In the genomic region with DNA sequence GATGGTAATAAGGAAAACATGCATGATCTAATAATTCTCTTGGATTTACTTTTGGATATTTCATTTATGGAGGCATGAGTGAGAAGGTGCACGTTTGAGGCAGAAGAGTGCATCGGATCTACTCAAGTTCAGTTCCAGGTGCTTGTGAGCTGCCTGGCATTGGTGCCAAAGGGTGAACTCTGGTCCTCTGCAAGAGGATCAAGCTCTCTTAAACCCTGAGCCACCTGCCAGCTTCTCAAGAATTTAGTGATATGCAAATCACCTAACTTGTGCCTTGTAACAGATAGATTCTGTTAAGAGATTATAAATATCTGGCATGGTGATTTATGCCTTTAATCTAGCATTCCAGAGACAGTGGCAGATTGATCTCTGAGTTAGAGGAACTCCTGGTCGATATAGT, we compare ENCODE assay signal across 28 mouse cellular contexts. TPM values are rescaled to one million over a fixed set of nuclear protein-coding genes. Genes with fewer than 3 reads are reported as not detected.
DNase-seq lines count a peak whose midpoint lies in the region; ATAC-seq and TF ChIP-seq lines count a peak whose summit lies in the region.
"Had no signal": no experiment of that assay in that cellular context is flagged by ENCODE, and none has a peak within 500 bp of the region (broad histone marks: within the 10 kb centered on the region; RNA-seq: fewer than 3 reads in every experiment).

No protein-coding gene starts in this region.

- no peaks in the 10 kb centered on the region for H3K27me3 ChIP-seq in kidney, adult 2 months (replicated peaks; ENCODE audit: control insufficient read depth, insufficient read depth, low read length)
- no peaks in the 10 kb centered on the region for H3K27me3 ChIP-seq in liver, embryonic 13.5 days
- no peaks in the 10 kb centered on the region for H3K27me3 ChIP-seq in liver, embryonic 11.5 days (replicated peaks; ENCODE audit: control insufficient read depth, insufficient read depth, low read length)
- no peaks in the 10 kb centered on the region for H3K27me3 ChIP-seq in MEL (ENCODE audit: control insufficient read depth in 1 of 2, insufficient read depth in 2 of 2, low read length in 2 of 2)
- H3K27me3 ChIP-seq: CH12.LX; embryonic facial prominence, embryonic 12.5 days; forebrain, embryonic 13.5 days; forebrain, embryonic 15.5 days had no signal

- H3K79me2 ChIP-seq in MEL (ENCODE audit: control insufficient read depth, insufficient read depth, low read length, poor library complexity): peaks cover 78% of the 10 kb centered on the region

- H3K36me3 ChIP-seq in kidney, adult 2 months (ENCODE audit: control insufficient read depth, insufficient read depth, low read length): no peaks in the 10 kb centered on the region
- 0 out of 2 replicates have a peak, but pooled peaks cover 4% of the 10 kb centered on the region for H3K36me3 ChIP-seq in liver, embryonic 13.5 days
- no peaks in the 10 kb centered on the region for H3K36me3 ChIP-seq in liver, embryonic 11.5 days (ENCODE audit: control insufficient read depth, insufficient read depth, low read length)
- peaks cover 7 to 56% of the 10 kb centered on the region in 2 experiments for H3K36me3 ChIP-seq in MEL (ENCODE audit: control insufficient read depth in 1 of 2, insufficient read depth in 2 of 2, low read length in 2 of 2)
- H3K36me3 ChIP-seq: embryonic facial prominence, embryonic 12.5 days; forebrain, embryonic 15.5 days had no signal

- no peak for TF ChIP-seq CTCF in kidney, adult 2 months (conservative IDR thresholded peaks at IDR 0.05; ENCODE audit: insufficient read depth, insufficient read length, low read depth, low read length)
- TF ChIP-seq CTCF in MEL (IDR thresholded peaks at IDR 0.05 in 2 of 3, conservative IDR thresholded peaks at IDR 0.05 in 1 of 3; ENCODE audit: control insufficient read depth in 1 of 3, insufficient read depth in 1 of 3, low read depth in 2 of 3, low read length in 3 of 3, poor library complexity in 1 of 3, severe bottlenecking in 1 of 3): no peak

- no peak overlapping the region for H3K4me3 ChIP-seq in kidney, adult 2 months (ENCODE audit: insufficient read depth, low read depth, low read length)
- H3K4me3 ChIP-seq in liver, embryonic 13.5 days (replicated peaks): no peak overlapping the region
- no peak overlapping the region for H3K4me3 ChIP-seq in liver, embryonic 11.5 days (ENCODE audit: low read depth, low read length)
- no peak overlapping the region for H3K4me3 ChIP-seq in MEL (ENCODE audit: control insufficient read depth in 1 of 2, insufficient read depth in 1 of 2, low read depth in 2 of 2, low read length in 2 of 2)
- H3K4me3 ChIP-seq: embryonic facial prominence, embryonic 10.5 days; embryonic facial prominence, embryonic 12.5 days; forebrain, embryonic 13.5 days; forebrain, embryonic 15.5 days had no signal

- H3K4me2 ChIP-seq in liver, embryonic 13.5 days: no peak overlapping the region
- no peak overlapping the region for H3K4me2 ChIP-seq in liver, embryonic 11.5 days
- H3K4me2 ChIP-seq: embryonic facial prominence, embryonic 12.5 days; forebrain, embryonic 13.5 days; forebrain, embryonic 15.5 days had no signal

- peak; percentile 11 for DNase-seq in kidney, adult 2 months
- DNase-seq in kidney, postnatal 4 days: no peak
- DNase-seq in liver, embryonic 13.5 days: no peak
- DNase-seq in liver, embryonic 11.5 days (ENCODE audit: low spot score): no peak
- DNase-seq in MEL (ENCODE audit: low read depth, low spot score): no peak
- no peak for DNase-seq in urinary bladder, postnatal 4 days (ENCODE audit: low spot score in 2 of 2)
- DNase-seq: adrenal gland, adult 2 months; adrenal gland, postnatal 10 days; adrenal gland, postnatal 25 days; B cell, adult 2 months; cerebellum, adult 11 months; cerebellum, adult 18-20 months; cerebellum, adult 8-10 months; cerebellum, adult 9-11 months; cerebellum, postnatal 14 days; forebrain, postnatal 0 days had no signal

- H3K9me3 ChIP-seq in liver, embryonic 13.5 days (replicated peaks): no peaks in the 10 kb centered on the region
- no peaks in the 10 kb centered on the region for H3K9me3 ChIP-seq in liver, embryonic 11.5 days (ENCODE audit: control insufficient read depth, low read length)
- no peaks in the 10 kb centered on the region for H3K9me3 ChIP-seq in MEL (replicated peaks; ENCODE audit: insufficient read depth, low read length)
- H3K9me3 ChIP-seq: embryonic facial prominence, embryonic 10.5 days; embryonic facial prominence, embryonic 12.5 days; forebrain, embryonic 13.5 days; forebrain, embryonic 15.5 days; G1E had no signal

- WGBS in kidney, adult 2 months: 50% methylated on average over 3 of the region's 3 CpGs
- 57% methylated on average over 3 of the region's 3 CpGs for WGBS in liver, embryonic 13.5 days (ENCODE audit: insufficient replicate concordance)
- 82% methylated on average over 3 of the region's 3 CpGs for WGBS in liver, embryonic 11.5 days

- no peak for TF ChIP-seq RAD21 in MEL (IDR thresholded peaks at IDR 0.05; ENCODE audit: low read depth, low read length)

- ATAC-seq in liver, embryonic 13.5 days (ENCODE audit: low read depth): no peak
- ATAC-seq in liver, embryonic 11.5 days (replicated peaks; ENCODE audit: low FRiP score): no peak
- ATAC-seq: CD4-positive, CD25-positive, alpha-beta regulatory T cell, adult 4 months; forebrain, embryonic 13.5 days; forebrain, embryonic 15.5 days; forebrain, postnatal 0 days had no signal

- H3K9ac ChIP-seq in liver, embryonic 13.5 days: 0 out of 2 replicates have a peak overlapping the region, but pooled peaks have one; percentile 33
- H3K9ac ChIP-seq in liver, embryonic 11.5 days (ENCODE audit: low read depth, low read length): no peak overlapping the region
- no peak overlapping the region for H3K9ac ChIP-seq in MEL (ENCODE audit: control insufficient read depth, low read depth, low read length, poor library complexity, severe bottlenecking)
- H3K9ac ChIP-seq: embryonic facial prominence, embryonic 12.5 days; forebrain, embryonic 13.5 days; forebrain, embryonic 15.5 days; forebrain, postnatal 0 days had no signal

- peaks cover 3% of the 10 kb centered on the region; the same call in 1 of the 2 replicates for H3K4me1 ChIP-seq in kidney, adult 2 months (ENCODE audit: control insufficient read depth, insufficient read depth, low read length)
- H3K4me1 ChIP-seq in liver, embryonic 13.5 days (replicated peaks): peaks cover 78% of the 10 kb centered on the region
- H3K4me1 ChIP-seq in liver, embryonic 11.5 days (replicated peaks; ENCODE audit: control insufficient read depth, insufficient read depth, low read length): peaks cover 42% of the 10 kb centered on the region
- peaks cover 28 to 32% of the 10 kb centered on the region in 2 experiments for H3K4me1 ChIP-seq in MEL (ENCODE audit: control insufficient read depth in 1 of 2, insufficient read depth in 2 of 2, low read length in 2 of 2)

- TF ChIP-seq EP300 in MEL (IDR thresholded peaks at IDR 0.05; ENCODE audit: low read depth in 1 of 2, low read length in 2 of 2): no peak

- no peak for TF ChIP-seq POLR2A in kidney, adult 2 months (IDR thresholded peaks at IDR 0.05; ENCODE audit: low read depth, low read length)
- TF ChIP-seq POLR2A in MEL (IDR thresholded peaks at IDR 0.05; ENCODE audit: control insufficient read depth in 1 of 2, insufficient read depth in 1 of 2, low read depth in 1 of 2, low read length in 2 of 2, poor library complexity in 1 of 2): no peak

- no peak overlapping the region for H3K27ac ChIP-seq in kidney, adult 2 months (ENCODE audit: insufficient read depth, low read depth, low read length)
- no peak overlapping the region for H3K27ac ChIP-seq in liver, embryonic 13.5 days
- H3K27ac ChIP-seq in liver, embryonic 11.5 days (ENCODE audit: low read depth, low read length): no peak overlapping the region
- no peak overlapping the region for H3K27ac ChIP-seq in MEL (ENCODE audit: control insufficient read depth, low read depth, low read length)
- H3K27ac ChIP-seq: embryonic facial prominence, embryonic 10.5 days; embryonic facial prominence, embryonic 12.5 days; forebrain, embryonic 13.5 days; forebrain, embryonic 15.5 days had no signal

TF ChIP-seq in MEL, 35 proteins besides CTCF, POLR2A, EP300 and RAD21:
- TF ChIP-seq CHD1 (IDR thresholded peaks at IDR 0.05; ENCODE audit: low read depth, low read length) (no peak), USF1 (IDR thresholded peaks at IDR 0.05; ENCODE audit: low read depth, low read length) (no peak), E2F4 (IDR thresholded peaks at IDR 0.05; ENCODE audit: borderline replicate concordance, low read depth, low read length) (no peak), BHLHE40 (IDR thresholded peaks at IDR 0.05; ENCODE audit: borderline replicate concordance, low read depth, low read length) (no peak), TCF12 (IDR thresholded peaks at IDR 0.05; ENCODE audit: low read depth, low read length) (0 out of 2 replicates have a peak, but pooled peaks have one; percentile 13), ETS1 (IDR thresholded peaks at IDR 0.05; ENCODE audit: low read depth, low read length) (no peak), CHD2 (IDR thresholded peaks at IDR 0.05; ENCODE audit: low read length) (no peak), UBTF (IDR thresholded peaks at IDR 0.05; ENCODE audit: borderline replicate concordance, insufficient read depth, low read depth, low read length) (no peak)

RNA-seq across cellular contexts. Expression of gene Eif5b, which starts 5.2 kb away (rescaled TPM):
- polyA plus RNA-seq in kidney, adult 2 months (2012; rRNA removed): 7.1 TPM in 2 replicates
- 25.1 and 28.3 TPM in 2 replicates for polyA plus RNA-seq in liver, embryonic 13.5 days (2015; fragmentation: Nextera tagmentation; extraction: Ambion mirVana)
- 35.0 and 40.1 TPM in 2 replicates for polyA plus RNA-seq in liver, embryonic 11.5 days (2014; fragmentation: Nextera tagmentation; extraction: Ambion mirVana)
- total RNA-seq in MEL (2012; rRNA removed): 24.2 and 30.3 TPM in 2 replicates
- 100 to 1,000 TPM in 1 of 2 experiments, 10 to 100 TPM in 1; 67.2 to 186 TPM for polyA plus RNA-seq in MEL (2012; ENCODE audit: insufficient read depth in 1 of 2, insufficient read length in 2 of 2, low read depth in 1 of 2, low replicate concordance in 2 of 2, missing spikeins in 1 of 2)

RNA-seq across cellular contexts. Expression of gene Txndc9, which starts 5.4 kb away (rescaled TPM):
- 8.9 and 13.1 TPM in 2 replicates for polyA plus RNA-seq in kidney, adult 2 months (2012; rRNA removed)
- 80.9 and 88.7 TPM in 2 replicates for polyA plus RNA-seq in liver, embryonic 13.5 days (2015; fragmentation: Nextera tagmentation; extraction: Ambion mirVana)
- polyA plus RNA-seq in liver, embryonic 11.5 days (2014; fragmentation: Nextera tagmentation; extraction: Ambion mirVana): 105 and 110 TPM in 2 replicates
- total RNA-seq in MEL (2012; rRNA removed): 59.5 and 65.5 TPM in 2 replicates
- polyA plus RNA-seq in MEL (2012; ENCODE audit: insufficient read depth in 1 of 2, insufficient read length in 2 of 2, low read depth in 1 of 2, low replicate concordance in 2 of 2, missing spikeins in 1 of 2): 100 to 1,000 TPM in 1 of 2 experiments, 10 to 100 TPM in 1; 74.6 to 102 TPM

RNA-seq across cellular contexts. Expression of gene Lyg1, which starts 45.5 kb away (rescaled TPM):
- polyA plus RNA-seq in kidney, adult 2 months (2012; rRNA removed): not detected in 2 replicates
- polyA plus RNA-seq in liver, embryonic 13.5 days (2015; fragmentation: Nextera tagmentation; extraction: Ambion mirVana): not detected in 2 replicates
- polyA plus RNA-seq in liver, embryonic 11.5 days (2014; fragmentation: Nextera tagmentation; extraction: Ambion mirVana): not detected in 2 replicates
- total RNA-seq in MEL (2012; rRNA removed): not detected in 2 replicates
- not detected for polyA plus RNA-seq in MEL (2012; ENCODE audit: insufficient read depth in 1 of 2, insufficient read length in 2 of 2, low read depth in 1 of 2, low replicate concordance in 2 of 2, missing spikeins in 1 of 2)
- total RNA-seq: adrenal gland, adult 2 months; adrenal gland, postnatal 10 days; adrenal gland, postnatal 25 days; adrenal gland, postnatal 4 days; CH12.LX; forebrain, postnatal 0 days; G1E had no signal
- polyA plus RNA-seq: adrenal gland, adult 2 months; brain, embryonic 14.5 days; CD4-positive, CD25-positive, alpha-beta regulatory T cell, adult 4 months; cortical plate, adult 2 months; embryonic facial prominence, embryonic 10.5 days; embryonic facial prominence, embryonic 12.5 days; embryonic facial prominence, embryonic 14.5 days; forebrain, embryonic 11.5 days; forebrain, embryonic 13.5 days; forebrain, embryonic 15.5 days; forebrain, postnatal 0 days; G1E had no signal
